Mouse (Mus musculus) layer of hippocampus, postnatal 36 days (tissue): ENCODE results near the gene Klc1. TPM values are rescaled to one million over a fixed set of nuclear protein-coding genes. Genes with fewer than 3 reads are reported as not detected.

Experiments used
- DNase-seq, 2 experiments: peaks; one replicate each; pipeline ENCODE4 v3.0.0; 2022
- total RNA-seq, 2 experiments: library from RNA; stranded (reverse); gene quantifications; 2 replicates each; pipeline ENCODE4 v1.2.3; 2021

Klc1 gene
- total RNA-seq, 2 experiments from 2014 or later, result 672 to 713 TPM

- no peak for DNase-seq
Measured at GRCm38 (mm10) chr12:111743981-111744423, 14.6 kb upstream of the Klc1 start.

- DNase-seq, result no peak
Measured at GRCm38 (mm10) chr12:111745274-111745673, 13.4 kb upstream of the Klc1 start.

GRCm38 (mm10) chr12:111746091-111746490 is 12.6 kb upstream of the Klc1 start:
- DNase-seq, result no peak

GRCm38 (mm10) chr12:111747421-111747820 is 11.2 kb upstream of the Klc1 start:
- DNase-seq, result no peak

- DNase-seq, result no peak
Measured at GRCm38 (mm10) chr12:111750739-111751138, 7.9 kb upstream of the Klc1 start.

GRCm38 (mm10) chr12:111752491-111752890 is 6.2 kb upstream of the Klc1 start:
- DNase-seq, result no peak

GRCm38 (mm10) chr12:111753347-111753746 is 5.3 kb upstream of the Klc1 start:
- DNase-seq, result no peak

- DNase-seq, result no peak
Measured at GRCm38 (mm10) chr12:111754710-111755109, 3.9 kb upstream of the Klc1 start.

GRCm38 (mm10) chr12:111755231-111755630 is 3.4 kb upstream of the Klc1 start:
- DNase-seq, result no peak

- no peak for DNase-seq
Measured at GRCm38 (mm10) chr12:111756082-111756697, 2.5 kb upstream of the Klc1 start.

GRCm38 (mm10) chr12:111756698-111757082 is 2.0 kb upstream of the Klc1 start:
- DNase-seq, result no peak

GRCm38 (mm10) chr12:111757561-111758325 is 906 bp upstream of the Klc1 start:
- DNase-seq, result no peak

GRCm38 (mm10) chr12:111759176-111760061 is 770 bp downstream of the Klc1 start:
- peak in 1 of 2 experiments; percentile 39 for DNase-seq

- no peak for DNase-seq
Measured at GRCm38 (mm10) chr12:111760306-111760908, 1.8 kb downstream of the Klc1 start.

GRCm38 (mm10) chr12:111762620-111763280 is 4.1 kb downstream of the Klc1 start:
- no peak for DNase-seq

- no peak for DNase-seq
Measured at GRCm38 (mm10) chr12:111766313-111767236, 7.9 kb downstream of the Klc1 start.

- no peak for DNase-seq
Measured at GRCm38 (mm10) chr12:111768322-111768928, 9.8 kb downstream of the Klc1 start.

- no peak for DNase-seq
Measured at GRCm38 (mm10) chr12:111769306-111769705, 10.7 kb downstream of the Klc1 start.

- DNase-seq, result no peak
Measured at GRCm38 (mm10) chr12:111769816-111770577, 11.3 kb downstream of the Klc1 start.

GRCm38 (mm10) chr12:111770651-111771050 is 12.0 kb downstream of the Klc1 start:
- no peak for DNase-seq
